Mouse (Mus musculus): ENCODE data around the gene Susd2.

GRCm38 (mm10) chr10:75664673-75665270 is 21.0 kb upstream of the Susd2 start:
- no peak for TF ChIP-seq CTCF (IDR thresholded peaks at IDR 0.05; ENCODE audit: control insufficient read depth, insufficient read depth, low read length)
- TF ChIP-seq POLR2A (IDR thresholded peaks at IDR 0.05; ENCODE audit: borderline replicate concordance, control insufficient read depth, low read depth, low read length): no peak

Measured in bone marrow, adult 2 months (tissue).